8 mouse cellular contexts compared by ENCODE assay signal in the genomic region with DNA sequence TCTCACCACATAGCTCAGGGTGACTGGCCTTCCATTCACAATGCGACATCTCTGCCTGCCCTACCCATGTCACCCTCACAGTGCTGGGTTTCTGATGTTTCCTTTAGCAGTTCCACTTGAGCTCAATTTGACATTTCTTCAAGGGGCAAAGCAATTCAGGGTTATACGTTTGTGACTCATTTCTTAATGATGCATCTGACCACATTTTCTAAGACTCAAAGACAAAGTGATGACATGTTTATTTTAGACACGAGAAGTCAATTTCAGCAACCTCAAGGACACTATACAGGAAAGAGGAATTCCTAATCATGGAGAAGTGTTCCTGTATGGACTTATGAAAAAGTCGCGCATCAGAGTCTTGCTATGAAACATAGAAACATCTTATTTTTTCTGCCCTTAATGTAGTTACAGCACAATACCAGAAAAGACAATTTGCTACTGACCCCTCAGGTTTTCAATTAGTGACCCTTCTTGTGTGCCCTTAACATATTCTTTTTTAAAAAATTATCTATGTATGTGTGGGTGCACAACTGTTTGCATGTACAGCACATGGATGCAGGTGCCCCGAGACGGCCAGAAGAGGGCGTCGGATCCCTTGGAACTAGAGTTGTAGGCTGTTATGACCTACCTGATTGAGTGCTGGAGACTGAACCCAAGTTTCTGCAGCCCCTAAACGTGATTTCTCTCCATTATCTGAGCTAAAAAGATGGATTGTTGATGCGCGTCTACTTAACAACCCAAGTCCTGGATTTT. TPM values are rescaled to one million over a fixed set of nuclear protein-coding genes. Genes with fewer than 3 reads are reported as not detected.
DNase-seq lines count a peak whose midpoint lies in the region; ATAC-seq and TF ChIP-seq lines count a peak whose summit lies in the region.

No protein-coding gene starts in this region.

- H3K4me2 ChIP-seq in heart, postnatal 0 days (ENCODE audit: low read depth, low read length) = peak overlapping the region; percentile 87
- H3K4me2 ChIP-seq in limb, embryonic 15.5 days = peak overlapping the region; percentile 68

- H3K9me3 ChIP-seq in heart, postnatal 0 days (replicated peaks; ENCODE audit: control insufficient read depth, low read length) = no peaks in the 10 kb centered on the region
- no peaks in the 10 kb centered on the region for H3K9me3 ChIP-seq in limb, embryonic 15.5 days

- WGBS in heart, postnatal 0 days = 31% methylated on average over 12 of the region's 12 CpGs
- WGBS in limb, embryonic 15.5 days = 40% methylated on average over 12 of the region's 12 CpGs

- peaks cover 7% of the 10 kb centered on the region for H3K4me1 ChIP-seq in heart, postnatal 0 days (ENCODE audit: control insufficient read depth, insufficient read depth)
- peaks cover 8% of the 10 kb centered on the region for H3K4me1 ChIP-seq in limb, embryonic 15.5 days

- peak; percentile 10; the same call in 1 of the 2 replicates for ATAC-seq in heart, postnatal 0 days (ENCODE audit: insufficient read depth, low read depth)
- 0 out of 2 replicates have a peak, but pooled peaks have one; percentile 11 for ATAC-seq in limb, embryonic 15.5 days (ENCODE audit: insufficient number of reproducible peaks, low FRiP score, low TSS enrichment, low read depth)
- ATAC-seq in monocyte, adult 5-6 weeks (replicated peaks; ENCODE audit: insufficient number of reproducible peaks, low FRiP score, low TSS enrichment, poor library complexity, severe bottlenecking) = 0 out of 2 replicates have a peak, but pooled peaks have one; percentile 2

- peak overlapping the region; percentile 60 for H3K4me3 ChIP-seq in heart, postnatal 0 days (ENCODE audit: low read depth, low read length)
- peak overlapping the region; percentile 65 for H3K4me3 ChIP-seq in limb, embryonic 15.5 days

- H3K27me3 ChIP-seq in heart, postnatal 0 days (ENCODE audit: control insufficient read depth, insufficient read depth, low read length) = no peaks in the 10 kb centered on the region
- no peaks in the 10 kb centered on the region for H3K27me3 ChIP-seq in limb, embryonic 15.5 days

- no peak for TF ChIP-seq EP300 in heart, postnatal 0 days (IDR thresholded peaks at IDR 0.05; ENCODE audit: low read depth)

- H3K9ac ChIP-seq in heart, postnatal 0 days (replicated peaks; ENCODE audit: low read depth, low read length) = no peak overlapping the region
- H3K9ac ChIP-seq in limb, embryonic 15.5 days = no peak overlapping the region

- H3K27ac ChIP-seq in heart, postnatal 0 days (ENCODE audit: low read depth) = peak overlapping the region; percentile 69; the same call in 1 of the 2 replicates
- no peak overlapping the region for H3K27ac ChIP-seq in limb, embryonic 15.5 days

- DNase-seq in heart, adult 11 months = peak; percentile 25
- no peak for DNase-seq in heart, adult 8-10 months (ENCODE audit: low spot score)
- DNase-seq in CD4-positive, CD25-positive, alpha-beta regulatory T cell, adult 2 months (ENCODE audit: low read depth, low spot score) = peak; percentile 13
- DNase-seq in c-Kit-positive CD71-positive TER-119-negative erythroid progenitor cells, embryonic 14.5 days (ENCODE audit: low read depth) = peak; percentile 31
- no peak for DNase-seq in heart, postnatal 0 days (ENCODE audit: low spot score)
- no peak for DNase-seq in right cerebral cortex, adult 18-20 months

- TF ChIP-seq CTCF in heart, postnatal 0 days (IDR thresholded peaks at IDR 0.05; ENCODE audit: low read depth) = no peak

- H3K36me3 ChIP-seq in heart, postnatal 0 days (replicated peaks; ENCODE audit: control insufficient read depth, insufficient read depth, low read length) = no peaks in the 10 kb centered on the region
- no peaks in the 10 kb centered on the region for H3K36me3 ChIP-seq in limb, embryonic 15.5 days

RNA-seq across cellular contexts. Expression of a gene that starts 0.5 kb away (rescaled TPM):
- 10 to 100 TPM; 58.0 to 77.4 (median 72.3) TPM for total RNA-seq in heart, adult 8-10 months (2022)
- total RNA-seq in heart, postnatal 0 days (2014; rRNA removed; ENCODE audit: low replicate concordance) = 16.3 and 22.8 TPM in 2 replicates
- 19.5 and 20.5 TPM in 2 replicates for polyA plus RNA-seq in heart, postnatal 0 days (2015; fragmentation: Nextera tagmentation; extraction: Ambion mirVana)
- 14.5 and 15.7 TPM in 2 replicates for polyA plus RNA-seq in limb, embryonic 15.5 days (2015; fragmentation: Nextera tagmentation; extraction: Ambion mirVana)
- total RNA-seq in monocyte, adult 5-6 weeks (2017) = 6.5 to 16.9 TPM (median 8.7 TPM) in 3 replicates

RNA-seq across cellular contexts. Expression of a gene that starts 4.3 kb away (rescaled TPM):
- 10 to 100 TPM; 21.4 to 25.1 (median 22.3) TPM for total RNA-seq in heart, adult 8-10 months (2022)
- total RNA-seq in heart, postnatal 0 days (2014; rRNA removed; ENCODE audit: low replicate concordance) = 31.3 and 58.1 TPM in 2 replicates
- polyA plus RNA-seq in heart, postnatal 0 days (2015; fragmentation: Nextera tagmentation; extraction: Ambion mirVana) = 50.4 and 51.3 TPM in 2 replicates
- 57.0 and 60.6 TPM in 2 replicates for polyA plus RNA-seq in limb, embryonic 15.5 days (2015; fragmentation: Nextera tagmentation; extraction: Ambion mirVana)
- total RNA-seq in monocyte, adult 5-6 weeks (2017) = 18.9 to 23.4 TPM (median 19.3 TPM) in 3 replicates

RNA-seq across cellular contexts. Expression of a gene that starts 50.4 kb away (rescaled TPM):
- 10 to 100 TPM; 72.9 to 87.5 (median 77.9) TPM for total RNA-seq in heart, adult 8-10 months (2022)
- 34.6 and 52.8 TPM in 2 replicates for total RNA-seq in heart, postnatal 0 days (2014; rRNA removed; ENCODE audit: low replicate concordance)
- 75.9 and 77.7 TPM in 2 replicates for polyA plus RNA-seq in heart, postnatal 0 days (2015; fragmentation: Nextera tagmentation; extraction: Ambion mirVana)
- polyA plus RNA-seq in limb, embryonic 15.5 days (2015; fragmentation: Nextera tagmentation; extraction: Ambion mirVana) = 1.1 and 3.2 TPM in 2 replicates
- 1.6 TPM in 1 of 3 replicates, not detected in the others for total RNA-seq in monocyte, adult 5-6 weeks (2017)

Comparison
In these comparisons a context has a peak if more than half of its experiments do, and no peak if none do; other contexts are left out.
1. DNase-seq: peak in heart, adult 11 months (single experiment), CD4-positive, CD25-positive, alpha-beta regulatory T cell, adult 2 months (single experiment) and c-Kit-positive CD71-positive TER-119-negative erythroid progenitor cells, embryonic 14.5 days (single experiment); none in heart, adult 8-10 months (single experiment), heart, postnatal 0 days (single experiment) and right cerebral cortex, adult 18-20 months (single experiment).
2. RNA of a gene that starts 50.4 kb away (total RNA-seq): 72.9 to 87.5 TPM in heart, adult 8-10 months and 34.6 to 52.8 TPM in heart, postnatal 0 days; 1.6 TPM in monocyte, adult 5-6 weeks; every median in the first group is over 10 times any median in the second.
3. Peak in every context shown above with its lines, with median percentiles within 50 percentile points of each other: ATAC-seq.